Mouse (Mus musculus) ES-Bruce4 (cell line): ENCODE measurements at regions not wholly inside any gene's neighbourhood (a gene's known extent, or its start where the extent isn't known, plus 50 kb on each side); places are given as distances from the start of the nearest gene placed in this dataset.

ENCODE experiments used
- H3K27ac ChIP-seq: 2 replicates; pipeline ENCODE4 v1.5.1; 2012; ENCODE audit warnings: low read length, inconsistent platforms; ENCODE audit not compliant: insufficient read depth
- H3K27me3 ChIP-seq: 2 replicates; pipeline ENCODE4 v1.6.1; 2012; ENCODE audit warnings: mild to moderate bottlenecking, low read length, inconsistent platforms; ENCODE audit not compliant: control insufficient read depth, poor library complexity, insufficient read depth, severe bottlenecking
- H3K36me3 ChIP-seq: 2 replicates; pipeline ENCODE4 v1.6.1; 2012; ENCODE audit warnings: inconsistent platforms, mild to moderate bottlenecking, low read length, moderate library complexity; ENCODE audit not compliant: control insufficient read depth, poor library complexity, insufficient read depth, severe bottlenecking
- H3K4me1 ChIP-seq: one replicate; pipeline ENCODE4 v1.8.1; 2011; ENCODE audit warnings: low read length; ENCODE audit not compliant: control insufficient read depth, insufficient read depth
- H3K4me3 ChIP-seq: 2 replicates; pipeline ENCODE4 v1.5.1; 2011; ENCODE audit warnings: low read depth, mild to moderate bottlenecking, low read length
- H3K9ac ChIP-seq: 2 replicates; pipeline ENCODE4 v1.6.1; 2012; ENCODE audit warnings: low read depth, mild to moderate bottlenecking, inconsistent platforms; ENCODE audit not compliant: poor library complexity, severe bottlenecking
- H3K9me3 ChIP-seq: replicated peaks from 2 replicates; pipeline ENCODE4 v1.6.1; 2012; ENCODE audit warnings: mild to moderate bottlenecking, low read length, inconsistent platforms; ENCODE audit not compliant: control insufficient read depth, poor library complexity, insufficient read depth, severe bottlenecking
- CTCF ChIP-seq: IDR thresholded peaks from one replicate; pipeline ENCODE4 v1.8.1; 2011; ENCODE audit warnings: low read depth, low read length
- EP300 ChIP-seq: IDR thresholded peaks from 2 replicates; pipeline ENCODE4 v1.6.1; 2011; ENCODE audit warnings: low read depth, low read length; ENCODE audit not compliant: insufficient read depth
- POLR2A ChIP-seq: IDR thresholded peaks from one replicate; pipeline ENCODE4 v1.8.1; 2011; ENCODE audit warnings: low read length; ENCODE audit not compliant: insufficient read depth

DNA sequence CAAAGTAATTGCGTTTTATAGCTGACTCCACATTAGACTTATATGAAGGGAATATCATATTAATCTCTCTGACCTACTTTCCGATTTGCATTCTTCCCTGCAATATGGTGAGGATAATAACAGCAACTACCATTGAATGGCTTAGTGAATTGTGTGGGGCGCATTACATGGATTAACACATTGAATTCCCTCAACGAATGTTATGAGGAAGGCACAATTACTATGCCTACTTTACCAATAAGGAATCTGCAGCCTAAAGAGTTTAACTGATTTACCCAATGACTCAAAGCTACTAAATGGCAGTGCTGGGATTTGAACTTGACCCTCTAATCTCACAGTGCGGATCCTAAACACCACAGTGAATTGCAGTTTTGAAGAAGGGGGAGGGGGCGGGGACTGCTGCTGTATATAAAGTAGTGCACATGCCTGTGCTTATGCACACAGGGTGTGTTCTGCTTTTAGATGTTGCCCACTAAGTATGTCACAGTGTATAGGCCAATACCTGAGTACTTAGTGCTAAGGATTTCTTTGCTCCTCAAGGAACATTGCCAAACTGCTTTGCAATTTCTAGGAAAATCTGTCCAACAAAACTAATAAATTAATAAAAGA, 563.8 kb upstream of the Atp2b1 start:
- TF ChIP-seq CTCF (no peak), EP300 (no peak), POLR2A (no peak)
- Histone ChIP-seq H3K36me3 (no peaks in the 10 kb centered on the region), H3K9ac (no peak overlapping the region), H3K4me3 (no peak overlapping the region), H3K4me1 (no peaks in the 10 kb centered on the region), H3K9me3 (no peaks in the 10 kb centered on the region), H3K27ac (no peak overlapping the region), H3K27me3 (no peaks in the 10 kb centered on the region)

GRCm38 (mm10) chr10:98352061-98352460, 562.1 kb upstream of the Atp2b1 start:
- H3K27me3 ChIP-seq, result no peaks in the 10 kb centered on the region
- H3K4me3 ChIP-seq, result no peak overlapping the region
- TF ChIP-seq POLR2A, result no peak
- TF ChIP-seq CTCF, result no peak
- TF ChIP-seq EP300, result no peak
- no peaks in the 10 kb centered on the region for H3K4me1 ChIP-seq
- H3K36me3 ChIP-seq, result no peaks in the 10 kb centered on the region
- H3K9me3 ChIP-seq, result no peaks in the 10 kb centered on the region
- no peak overlapping the region for H3K27ac ChIP-seq
- H3K9ac ChIP-seq, result no peak overlapping the region

DNA sequence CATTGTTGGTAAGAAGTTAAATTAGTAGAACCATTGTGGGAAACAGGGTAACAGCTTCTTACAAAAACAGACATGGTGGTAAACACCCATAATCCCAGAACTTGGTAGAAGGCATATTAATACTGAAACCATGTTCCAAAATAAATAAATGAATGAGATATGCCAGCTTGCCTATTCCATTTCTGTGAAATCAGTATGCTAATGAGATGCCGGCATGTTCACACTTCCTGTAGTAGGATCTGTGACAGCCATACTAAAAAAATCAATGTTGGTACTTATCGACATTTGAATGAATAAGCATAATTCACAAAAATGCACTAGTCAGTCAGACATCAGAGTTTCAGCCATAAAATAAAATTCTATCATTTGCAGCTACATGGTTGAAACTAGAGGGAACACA, 559.7 kb upstream of the Atp2b1 start:
- TF ChIP-seq CTCF, result no peak
- H3K4me3 ChIP-seq, result no peak overlapping the region
- no peaks in the 10 kb centered on the region for H3K27me3 ChIP-seq
- H3K27ac ChIP-seq, result no peak overlapping the region
- no peaks in the 10 kb centered on the region for H3K9me3 ChIP-seq
- H3K4me1 ChIP-seq, result no peaks in the 10 kb centered on the region
- H3K36me3 ChIP-seq, result no peaks in the 10 kb centered on the region
- H3K9ac ChIP-seq, result no peak overlapping the region

DNA sequence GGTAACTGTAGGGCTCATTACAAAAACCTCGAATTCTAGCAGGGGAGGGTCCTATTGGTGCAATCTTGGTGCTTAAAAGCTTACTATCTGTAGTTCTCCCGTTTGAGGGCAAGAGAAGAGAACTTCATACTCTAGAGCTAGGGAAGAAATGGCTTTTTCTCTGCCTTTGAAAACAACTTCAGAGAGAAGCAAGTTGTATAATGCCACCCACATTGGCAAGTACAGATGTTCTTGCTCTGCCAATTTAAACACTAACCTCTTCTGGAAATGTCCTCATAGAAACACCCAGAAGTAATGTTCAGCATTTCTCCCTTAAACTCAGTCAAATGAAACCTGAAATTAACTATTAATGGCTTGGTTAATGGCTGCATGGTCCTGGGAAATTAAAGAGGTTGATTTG, 549.6 kb upstream of the Atp2b1 start:
- Histone ChIP-seq H3K27ac (no peak overlapping the region), H3K4me1 (no peaks in the 10 kb centered on the region), H3K9ac (no peak overlapping the region), H3K27me3 (no peaks in the 10 kb centered on the region), H3K9me3 (no peaks in the 10 kb centered on the region), H3K36me3 (no peaks in the 10 kb centered on the region), H3K4me3 (no peak overlapping the region)
- TF ChIP-seq CTCF, result no peak
- no peak for TF ChIP-seq POLR2A
- TF ChIP-seq EP300, result no peak

DNA sequence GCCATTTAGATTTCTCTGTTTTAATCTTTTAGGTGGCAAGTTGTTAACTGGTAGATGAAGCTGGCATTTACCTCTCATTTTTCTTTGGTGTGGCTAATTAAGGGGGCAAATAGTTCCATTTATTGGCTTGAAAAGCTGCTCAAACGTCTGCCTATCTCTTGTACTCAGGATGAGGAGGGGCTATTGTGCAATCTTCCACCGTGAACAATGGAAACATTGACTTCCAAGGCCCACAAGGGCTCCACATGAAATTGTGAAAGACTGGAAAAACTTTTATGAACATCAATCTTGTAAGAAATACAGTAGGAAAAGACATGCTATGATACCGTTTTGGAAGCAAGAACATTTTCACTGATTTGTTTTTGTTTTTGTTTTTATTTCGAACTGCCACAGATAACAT, 541.6 kb upstream of the Atp2b1 start:
- Histone ChIP-seq H3K4me3 (no peak overlapping the region), H3K9ac (no peak overlapping the region), H3K27ac (no peak overlapping the region), H3K4me1 (no peaks in the 10 kb centered on the region), H3K9me3 (no peaks in the 10 kb centered on the region), H3K27me3 (no peaks in the 10 kb centered on the region), H3K36me3 (no peaks in the 10 kb centered on the region)
- TF ChIP-seq CTCF, result no peak
- TF ChIP-seq EP300, result no peak
- TF ChIP-seq POLR2A, result no peak

DNA sequence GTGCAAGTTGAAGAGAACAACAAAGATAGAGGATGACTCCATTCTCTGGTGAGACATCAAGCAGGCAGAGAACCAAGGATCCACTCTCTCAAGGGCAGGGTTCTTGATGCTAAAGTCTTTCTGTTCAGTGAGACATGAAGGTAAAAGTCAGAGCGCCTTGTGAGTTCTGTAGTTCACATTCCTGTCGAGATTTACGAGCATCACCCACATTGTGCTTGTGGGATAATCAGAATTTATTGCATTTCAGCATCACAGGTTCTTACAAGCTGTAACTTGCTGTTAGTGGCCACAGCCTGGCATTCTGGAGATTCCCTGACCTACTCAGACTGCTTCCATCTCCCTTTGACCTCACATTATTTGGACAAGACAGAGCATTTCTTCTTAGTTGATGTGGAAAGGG, 540.9 kb upstream of the Atp2b1 start:
- H3K36me3 ChIP-seq, result no peaks in the 10 kb centered on the region
- H3K9me3 ChIP-seq, result no peaks in the 10 kb centered on the region
- H3K4me3 ChIP-seq, result no peak overlapping the region
- H3K27me3 ChIP-seq, result no peaks in the 10 kb centered on the region
- H3K9ac ChIP-seq, result no peak overlapping the region
- TF ChIP-seq EP300, result no peak
- no peak for TF ChIP-seq POLR2A
- TF ChIP-seq CTCF, result no peak
- no peaks in the 10 kb centered on the region for H3K4me1 ChIP-seq
- H3K27ac ChIP-seq, result no peak overlapping the region

DNA sequence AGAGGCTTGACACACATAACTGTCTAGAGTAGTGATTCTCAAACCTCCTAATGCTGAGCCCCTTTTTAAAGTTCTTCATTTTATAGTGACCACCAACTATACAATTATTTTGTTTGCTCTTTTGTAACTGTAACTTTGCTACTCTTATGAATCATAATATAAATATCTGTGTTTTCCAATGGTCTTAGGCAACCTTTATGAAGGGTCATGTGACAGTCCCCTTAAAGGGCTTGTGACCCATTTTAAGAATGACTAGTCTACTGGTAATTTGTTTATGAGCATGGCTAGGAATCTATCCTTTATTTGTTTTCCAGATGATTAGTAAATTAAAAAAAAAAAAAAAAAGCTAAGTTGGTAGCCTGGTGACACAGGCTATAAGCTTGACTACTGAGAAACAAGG, 539.5 kb upstream of the Atp2b1 start:
- Histone ChIP-seq H3K4me1 (no peaks in the 10 kb centered on the region), H3K27ac (no peak overlapping the region), H3K4me3 (no peak overlapping the region), H3K27me3 (no peaks in the 10 kb centered on the region), H3K9ac (no peak overlapping the region), H3K9me3 (no peaks in the 10 kb centered on the region), H3K36me3 (no peaks in the 10 kb centered on the region)
- no peak for TF ChIP-seq CTCF
- no peak for TF ChIP-seq POLR2A
- no peak for TF ChIP-seq EP300
